Mouse (Mus musculus): ENCODE results near the gene Cdc5l. TPM values are rescaled to one million over a fixed set of nuclear protein-coding genes. Genes with fewer than 3 reads are reported as not detected.

Cdc5l gene
- polyA plus RNA-seq, 1 experiment from 2014 or later = 78.8 TPM

DNA sequence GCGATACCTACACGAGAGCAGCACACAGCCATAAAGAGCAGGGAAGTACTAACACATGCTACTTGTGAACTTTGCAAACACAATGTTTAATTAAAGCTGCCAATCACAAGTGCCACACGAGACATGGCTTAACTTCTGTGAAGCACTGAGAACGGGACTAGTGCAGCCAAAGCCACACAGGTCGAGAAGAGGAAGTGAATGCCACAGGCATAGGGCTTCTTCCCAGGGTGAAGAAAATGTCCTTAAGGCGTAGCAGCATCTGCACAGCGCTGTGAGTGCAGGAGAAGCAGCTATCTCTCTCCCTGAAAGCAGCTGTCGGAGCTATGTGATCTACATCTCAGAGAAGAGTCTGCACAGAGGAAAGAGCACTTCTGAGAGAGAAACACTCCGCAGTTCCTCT lies 38.9 kb downstream of the Cdc5l start:
- Histone ChIP-seq H3K36me3 (peaks cover 60% of the 10 kb centered on the region), H3K4me2 (replicated peaks) (no peak overlapping the region), H3K27me3 (peaks cover 3% of the 10 kb centered on the region; the same call in 1 of the 2 replicates), H3K9me3 (no peaks in the 10 kb centered on the region), H3K27ac (no peak overlapping the region), H3K4me1 (peaks cover 14% of the 10 kb centered on the region), H3K9ac (no peak overlapping the region), H3K4me3 (no peak overlapping the region)
- ATAC-seq (ENCODE audit: low FRiP score, low read depth) = no peak
- 73% methylated on average over 9 of the region's 9 CpGs for WGBS

- Histone ChIP-seq H3K36me3 (peaks cover 64% of the 10 kb centered on the region), H3K27ac (no peak overlapping the region), H3K4me2 (replicated peaks) (no peak overlapping the region), H3K9me3 (no peaks in the 10 kb centered on the region), H3K9ac (no peak overlapping the region), H3K27me3 (peaks cover 3% of the 10 kb centered on the region; the same call in 1 of the 2 replicates), H3K4me1 (0 out of 2 replicates have a peak, but pooled peaks cover 10% of the 10 kb centered on the region), H3K4me3 (no peak overlapping the region)
- ATAC-seq (ENCODE audit: low FRiP score, low read depth) = no peak
- 85% methylated on average over 3 of the region's 3 CpGs for WGBS
Measured at GRCm38 (mm10) chr17:45393765-45394164, 39.8 kb downstream of the Cdc5l start.

- Histone ChIP-seq H3K27ac (no peak overlapping the region), H3K4me1 (0 out of 2 replicates have a peak, but pooled peaks cover 5% of the 10 kb centered on the region), H3K4me3 (no peak overlapping the region), H3K27me3 (peaks cover 3% of the 10 kb centered on the region; the same call in 1 of the 2 replicates), H3K9me3 (no peaks in the 10 kb centered on the region), H3K4me2 (replicated peaks) (no peak overlapping the region), H3K9ac (no peak overlapping the region), H3K36me3 (peaks cover 82% of the 10 kb centered on the region)
- 95% methylated on average over 5 of the region's 5 CpGs for WGBS
- no peak for ATAC-seq (ENCODE audit: low FRiP score, low read depth)
Measured at GRCm38 (mm10) chr17:45389896-45390295, 43.6 kb downstream of the Cdc5l start.

GRCm38 (mm10) chr17:45386986-45387385 lies 46.6 kb downstream of the Cdc5l start:
- H3K4me3 ChIP-seq = no peak overlapping the region
- H3K9me3 ChIP-seq = no peaks in the 10 kb centered on the region
- no peaks in the 10 kb centered on the region; the same call in 1 of the 2 replicates for H3K27me3 ChIP-seq
- 84% methylated on average over 7 of the region's 7 CpGs for WGBS
- no peak for ATAC-seq (ENCODE audit: low FRiP score, low read depth)
- no peak overlapping the region for H3K9ac ChIP-seq
- H3K36me3 ChIP-seq = peaks cover 63% of the 10 kb centered on the region
- H3K4me2 ChIP-seq (replicated peaks) = no peak overlapping the region
- H3K27ac ChIP-seq = no peak overlapping the region
- 0 out of 2 replicates have a peak, but pooled peaks cover 5% of the 10 kb centered on the region for H3K4me1 ChIP-seq

GRCm38 (mm10) chr17:45383305-45383704 lies 50.2 kb downstream of the Cdc5l start:
- no peak overlapping the region for H3K4me2 ChIP-seq (replicated peaks)
- ATAC-seq (ENCODE audit: low FRiP score, low read depth) = no peak
- H3K9ac ChIP-seq = no peak overlapping the region
- no peaks in the 10 kb centered on the region for H3K9me3 ChIP-seq
- no peaks in the 10 kb centered on the region for H3K4me1 ChIP-seq
- peaks cover 11% of the 10 kb centered on the region for H3K27me3 ChIP-seq
- no peak overlapping the region for H3K27ac ChIP-seq
- WGBS = 67% methylated on average over 3 of the region's 3 CpGs
- H3K4me3 ChIP-seq = no peak overlapping the region
- H3K36me3 ChIP-seq = peaks cover 37% of the 10 kb centered on the region

GRCm38 (mm10) chr17:45379271-45379784 lies 54.2 kb downstream of the Cdc5l start:
- ATAC-seq (ENCODE audit: low FRiP score, low read depth) = no peak
- 90% methylated on average over 9 of the region's 9 CpGs for WGBS
- H3K27ac ChIP-seq = no peak overlapping the region
- H3K27me3 ChIP-seq = peaks cover 30% of the 10 kb centered on the region
- no peak overlapping the region for H3K9ac ChIP-seq
- H3K4me2 ChIP-seq (replicated peaks) = no peak overlapping the region
- no peaks in the 10 kb centered on the region for H3K9me3 ChIP-seq
- H3K36me3 ChIP-seq = peaks cover 9% of the 10 kb centered on the region
- no peak overlapping the region for H3K4me3 ChIP-seq
- H3K4me1 ChIP-seq = peaks cover 20% of the 10 kb centered on the region

DNA sequence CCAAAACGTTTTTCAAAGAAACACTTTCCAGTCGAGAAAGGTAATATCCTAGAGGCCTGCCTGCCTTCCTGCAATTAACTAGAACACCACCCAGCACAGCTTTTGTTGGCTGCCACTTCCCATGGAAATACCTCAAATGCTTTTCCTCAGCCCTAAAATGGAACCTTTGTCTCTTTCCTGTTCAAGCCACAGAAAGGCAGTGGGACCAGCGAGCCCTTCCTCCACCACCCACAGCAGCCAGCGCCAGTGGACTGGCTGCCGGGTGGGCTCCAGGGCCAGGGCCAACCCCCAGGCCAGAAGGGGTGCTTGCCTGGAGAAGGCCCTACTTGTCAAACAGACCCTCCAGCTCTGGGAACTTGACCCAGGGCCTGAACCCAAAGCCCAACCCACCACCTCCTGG lies 56.2 kb downstream of the Cdc5l start:
- Histone ChIP-seq H3K27me3 (peaks cover 48% of the 10 kb centered on the region), H3K9me3 (no peaks in the 10 kb centered on the region), H3K4me3 (no peak overlapping the region), H3K36me3 (0 out of 2 replicates have a peak, but pooled peaks cover 6% of the 10 kb centered on the region), H3K4me1 (peaks cover 31% of the 10 kb centered on the region), H3K4me2 (replicated peaks) (no peak overlapping the region), H3K9ac (no peak overlapping the region), H3K27ac (peak overlapping the region; percentile 75)
- peak; percentile 52; the same call in 1 of the 2 replicates for ATAC-seq (ENCODE audit: low FRiP score, low read depth)
- 23% methylated on average over 5 of the region's 5 CpGs for WGBS

DNA sequence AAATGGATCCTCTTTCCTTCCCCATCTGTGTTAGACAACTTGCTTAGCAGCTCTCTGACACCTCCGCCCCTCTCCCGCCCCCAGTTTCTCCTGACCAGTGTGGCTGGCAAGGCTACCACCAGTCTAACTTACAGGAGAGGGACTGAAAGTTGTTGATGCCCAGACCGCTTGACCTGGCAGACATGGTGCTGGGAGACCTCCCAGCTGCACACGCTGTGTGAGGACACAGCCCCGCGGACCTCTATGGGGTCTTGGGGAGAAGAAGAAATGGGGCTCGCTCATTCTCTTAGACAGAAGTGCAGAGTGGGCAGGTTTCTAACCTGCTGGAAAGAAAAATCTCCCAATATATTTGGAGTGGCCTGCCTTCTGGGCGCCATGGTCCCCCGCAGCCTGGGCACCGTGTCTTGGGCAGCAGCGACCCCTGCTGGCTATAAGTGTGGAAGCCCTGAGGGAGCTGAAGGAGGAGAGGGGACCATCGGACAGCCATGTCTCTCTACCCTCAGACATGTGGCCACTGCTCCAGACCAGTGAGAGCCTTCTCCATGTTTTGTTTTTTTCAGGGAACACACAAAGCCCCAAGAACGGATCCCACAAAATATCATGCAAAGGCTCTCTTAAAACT lies 59.4 kb downstream of the Cdc5l start:
- Histone ChIP-seq H3K36me3 (no peaks in the 10 kb centered on the region), H3K27me3 (peaks cover 72% of the 10 kb centered on the region), H3K9ac (no peak overlapping the region), H3K4me1 (peaks cover 52% of the 10 kb centered on the region), H3K9me3 (no peaks in the 10 kb centered on the region), H3K4me3 (no peak overlapping the region), H3K27ac (no peak overlapping the region), H3K4me2 (replicated peaks) (0 out of 2 replicates have a peak overlapping the region, but pooled peaks have one; percentile 20)
- 26% methylated on average over 13 of the region's 13 CpGs for WGBS
- peak; percentile 42; the same call in 1 of the 2 replicates for ATAC-seq (ENCODE audit: low FRiP score, low read depth)

- Histone ChIP-seq H3K27me3 (peaks cover 90% of the 10 kb centered on the region), H3K9me3 (no peaks in the 10 kb centered on the region), H3K4me2 (replicated peaks) (no peak overlapping the region; the same call in 1 of the 2 replicates), H3K4me3 (no peak overlapping the region), H3K4me1 (peaks cover 32% of the 10 kb centered on the region), H3K9ac (no peak overlapping the region), H3K27ac (peak overlapping the region; percentile 81; the same call in 1 of the 2 replicates), H3K36me3 (no peaks in the 10 kb centered on the region)
- WGBS = 14% methylated on average over 9 of the region's 9 CpGs
- ATAC-seq (ENCODE audit: low FRiP score, low read depth) = no peak
Measured at GRCm38 (mm10) chr17:45371042-45371441, 62.5 kb downstream of the Cdc5l start.

DNA sequence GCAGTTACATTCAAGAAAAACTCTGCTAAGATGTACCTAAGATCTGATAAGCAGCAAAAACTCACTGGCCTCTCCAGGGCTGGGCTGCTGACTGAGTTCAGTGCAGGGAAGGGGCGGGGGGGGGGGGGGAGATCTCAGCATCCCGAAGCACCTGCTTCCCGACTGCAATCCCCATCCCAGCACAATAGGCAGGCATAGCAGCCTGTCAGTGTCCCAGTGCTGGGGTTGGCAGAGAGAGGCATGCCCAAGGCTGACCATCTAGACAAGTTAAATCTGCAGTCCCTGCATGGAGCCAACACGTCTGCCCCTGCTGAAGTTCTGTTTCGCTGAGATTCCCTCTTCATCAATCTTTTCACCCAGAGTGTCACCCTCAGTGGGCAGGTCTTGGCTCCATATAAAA lies 63.0 kb downstream of the Cdc5l start:
- WGBS = 47% methylated on average over 4 of the region's 5 CpGs
- peak overlapping the region; percentile 81; the same call in 1 of the 2 replicates for H3K27ac ChIP-seq
- no peak for ATAC-seq (ENCODE audit: low FRiP score, low read depth)

GRCm38 (mm10) chr17:45364871-45365270 lies 68.7 kb downstream of the Cdc5l start:
- Histone ChIP-seq H3K27me3 (peaks cover 87% of the 10 kb centered on the region), H3K36me3 (no peaks in the 10 kb centered on the region), H3K9ac (no peak overlapping the region), H3K4me1 (peaks cover 4% of the 10 kb centered on the region), H3K4me3 (no peak overlapping the region), H3K27ac (no peak overlapping the region), H3K9me3 (no peaks in the 10 kb centered on the region), H3K4me2 (replicated peaks) (no peak overlapping the region)
- ATAC-seq (ENCODE audit: low FRiP score, low read depth) = no peak
- 68% methylated on average over 7 of the region's 7 CpGs for WGBS

More for the DNA sequence above, 63.0 kb downstream of the Cdc5l start:
- Histone ChIP-seq H3K9ac (no peak overlapping the region), H3K36me3 (no peaks in the 10 kb centered on the region), H3K9me3 (no peaks in the 10 kb centered on the region), H3K4me3 (no peak overlapping the region), H3K4me1 (peaks cover 32% of the 10 kb centered on the region), H3K4me2 (replicated peaks) (no peak overlapping the region), H3K27me3 (peaks cover 87% of the 10 kb centered on the region)

GRCm38 (mm10) chr17:45360950-45361349 lies 72.6 kb downstream of the Cdc5l start:
- WGBS = 92% methylated on average over 3 of the region's 3 CpGs

More at GRCm38 (mm10) chr17:45360950-45361349, 72.6 kb downstream of the Cdc5l start:
- Histone ChIP-seq H3K4me1 (peaks cover 21% of the 10 kb centered on the region), H3K27me3 (peaks cover 81% of the 10 kb centered on the region), H3K9me3 (no peaks in the 10 kb centered on the region), H3K4me2 (replicated peaks) (no peak overlapping the region), H3K9ac (no peak overlapping the region), H3K27ac (no peak overlapping the region), H3K4me3 (no peak overlapping the region), H3K36me3 (no peaks in the 10 kb centered on the region)
- ATAC-seq (ENCODE audit: low FRiP score, low read depth) = no peak

All from limb, embryonic 13.5 days (tissue).